8 mouse cellular contexts compared by ENCODE assay signal in the genomic region with DNA sequence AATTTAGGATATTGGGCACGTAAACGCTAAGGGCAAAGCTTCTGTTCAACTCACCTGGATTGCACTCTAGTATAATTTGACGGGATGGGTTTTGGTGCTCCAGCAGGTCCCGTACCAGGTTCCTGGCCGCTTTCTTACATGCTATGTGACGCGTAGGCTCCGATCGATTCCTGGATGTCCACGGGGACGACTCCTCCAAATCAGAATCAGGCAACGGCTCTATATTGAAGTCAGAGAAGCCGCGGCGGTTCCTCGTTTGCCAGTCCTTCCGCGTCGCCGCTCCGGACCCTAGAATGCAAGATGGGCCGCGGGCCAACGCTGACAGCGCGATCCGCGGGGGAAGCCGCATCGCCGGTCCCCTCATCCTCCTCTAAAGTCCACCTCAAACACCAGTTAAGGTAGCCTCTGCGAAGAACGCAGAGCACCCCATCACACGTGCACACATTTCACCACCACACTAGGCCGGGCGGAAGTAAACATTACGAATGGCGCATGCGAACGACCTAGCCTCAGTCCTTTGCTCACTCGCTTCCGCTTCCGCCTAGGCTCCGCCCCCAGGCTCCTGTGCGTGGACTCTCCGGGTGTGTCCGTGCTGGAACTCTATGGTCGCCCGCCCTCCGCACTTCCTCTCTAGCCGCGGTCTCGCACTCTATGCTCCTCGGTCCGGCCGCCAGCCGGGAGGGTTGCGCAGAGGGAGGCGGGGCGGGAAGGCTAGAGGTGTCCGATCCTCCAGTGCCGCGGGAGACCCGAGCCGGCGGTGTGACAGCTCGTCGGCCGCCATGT. TPM values are rescaled to one million over a fixed set of nuclear protein-coding genes. Genes with fewer than 3 reads are reported as not detected.
DNase-seq lines count a peak whose midpoint lies in the region; ATAC-seq and TF ChIP-seq lines count a peak whose summit lies in the region.
"Not testable (repeated sequence)": the region's sequence is repeated elsewhere in the genome, so short reads cannot be mapped to it uniquely, and the experiment has no call there.

Gene Tfb2m, minus strand, starts transcription at position 500 of the 783 bp plus-strand sequence.
Gene Cnst, plus strand, starts transcription at position 603 of the 783 bp plus-strand sequence.

- peak within 1 kb of the TSS; percentile 92 for H3K27ac ChIP-seq in forebrain, embryonic 10.5 days
- peak within 1 kb of the TSS; percentile 96 for H3K27ac ChIP-seq in heart, embryonic 15.5 days
- peak within 1 kb of the TSS; percentile 76 for H3K27ac ChIP-seq in liver, embryonic 14.5 days
- H3K27ac ChIP-seq in neural tube, embryonic 11.5 days (ENCODE audit: low read depth, low read length), result peak within 1 kb of the TSS; percentile 84
- H3K27ac ChIP-seq in stomach, postnatal 0 days (replicated peaks), result peak within 1 kb of the TSS; percentile 92

- TF ChIP-seq EP300 in liver, embryonic 14.5 days (IDR thresholded peaks at IDR 0.05; ENCODE audit: low read depth); stomach, postnatal 0 days (optimal IDR thresholded peaks at IDR 0.05): not testable (repeated sequence)

- ATAC-seq in CD4-positive, CD25-positive, alpha-beta regulatory T cell, adult 4 months, result peak; percentile 90
- ATAC-seq in heart, embryonic 15.5 days (replicated peaks; ENCODE audit: insufficient number of reproducible peaks, insufficient read depth, low FRiP score, low read depth), result peak; percentile 98
- ATAC-seq in liver, embryonic 14.5 days (ENCODE audit: insufficient read depth), result peak; percentile 100
- ATAC-seq in neural tube, embryonic 11.5 days (ENCODE audit: insufficient read depth, low FRiP score, low TSS enrichment), result peak; percentile 99
- ATAC-seq in stomach, postnatal 0 days (ENCODE audit: low FRiP score, low TSS enrichment), result peak; percentile 99

- not testable (repeated sequence) for H3K36me3 ChIP-seq in forebrain, embryonic 10.5 days (replicated peaks); heart, embryonic 15.5 days; liver, embryonic 14.5 days (replicated peaks; ENCODE audit: control insufficient read depth, insufficient read depth, low read depth); neural tube, embryonic 11.5 days (ENCODE audit: control insufficient read depth, insufficient read depth, low read length); stomach, postnatal 0 days (ENCODE audit: control insufficient read depth, insufficient read depth, low read length)

- H3K4me3 ChIP-seq in forebrain, embryonic 10.5 days, result peak within 1 kb of the TSS; percentile 88
- H3K4me3 ChIP-seq in heart, embryonic 15.5 days, result peak within 1 kb of the TSS; percentile 83
- peak within 1 kb of the TSS; percentile 83 to 90 for H3K4me3 ChIP-seq in liver, embryonic 14.5 days (ENCODE audit: insufficient read depth in 1 of 2, low read depth in 2 of 2, low read length in 2 of 2)
- H3K4me3 ChIP-seq in neural tube, embryonic 11.5 days (ENCODE audit: low read depth, low read length), result peak within 1 kb of the TSS; percentile 72
- peak within 1 kb of the TSS; percentile 82 for H3K4me3 ChIP-seq in stomach, postnatal 0 days (ENCODE audit: low read depth, low read length)

- H3K27me3 ChIP-seq in forebrain, embryonic 10.5 days (ENCODE audit: poor library complexity, severe bottlenecking); heart, embryonic 15.5 days; liver, embryonic 14.5 days (ENCODE audit: control insufficient read depth, insufficient read depth, low read length); neural tube, embryonic 11.5 days (ENCODE audit: control insufficient read depth, insufficient read depth, low read length); stomach, postnatal 0 days (ENCODE audit: control insufficient read depth, insufficient read depth, low read length): not testable (repeated sequence)

- peak within 1 kb of the TSS; percentile 81 for H3K9ac ChIP-seq in heart, embryonic 15.5 days
- H3K9ac ChIP-seq in liver, embryonic 14.5 days (replicated peaks), result peak within 1 kb of the TSS; percentile 82
- H3K9ac ChIP-seq in neural tube, embryonic 11.5 days (ENCODE audit: low read length), result peak within 1 kb of the TSS; percentile 66
- peak within 1 kb of the TSS; percentile 84 for H3K9ac ChIP-seq in stomach, postnatal 0 days (ENCODE audit: low read length)

- WGBS in forebrain, embryonic 10.5 days, result under 1% methylated on average over 69 of the region's 69 CpGs
- WGBS in heart, embryonic 15.5 days, result under 1% methylated on average over 69 of the region's 69 CpGs
- under 1% methylated on average over 69 of the region's 69 CpGs for WGBS in liver, embryonic 14.5 days (ENCODE audit: insufficient replicate concordance)
- WGBS in neural tube, embryonic 11.5 days, result under 1% methylated on average over 69 of the region's 69 CpGs
- WGBS in stomach, postnatal 0 days, result under 1% methylated on average over 66 of the region's 69 CpGs

- H3K4me2 ChIP-seq in heart, embryonic 15.5 days, result peak within 1 kb of the TSS; percentile 81
- peak within 1 kb of the TSS; percentile 87 for H3K4me2 ChIP-seq in liver, embryonic 14.5 days (ENCODE audit: low read depth)
- H3K4me2 ChIP-seq in neural tube, embryonic 11.5 days (ENCODE audit: low read depth), result peak within 1 kb of the TSS; percentile 80
- H3K4me2 ChIP-seq in stomach, postnatal 0 days (replicated peaks; ENCODE audit: low read depth), result peak within 1 kb of the TSS; percentile 69

- peak; percentile 92 for DNase-seq in c-Kit-negative CD71-positive TER-119-positive erythroid progenitor cells, embryonic 14.5 days (ENCODE audit: low read depth, low spot score)
- peak; percentile 98 for DNase-seq in forebrain, embryonic 10.5 days (ENCODE audit: extremely low spot score, low spot score)
- DNase-seq in kidney, postnatal 25 days, result peak; percentile 99
- DNase-seq in liver, embryonic 14.5 days (ENCODE audit: low read depth in 3 of 3, low spot score in 3 of 3), result peak; percentile 97 to 98 (median 98)
- DNase-seq in neural tube, embryonic 11.5 days (ENCODE audit: low spot score), result peak; percentile 99
- peak; percentile 98 for DNase-seq in stomach, postnatal 0 days (ENCODE audit: low spot score)

- not testable (repeated sequence) for TF ChIP-seq CTCF in liver, embryonic 14.5 days (IDR thresholded peaks at IDR 0.05; ENCODE audit: low read depth); stomach, postnatal 0 days (IDR thresholded peaks at IDR 0.05; ENCODE audit: low read depth)

- not testable (repeated sequence) for H3K9me3 ChIP-seq in forebrain, embryonic 10.5 days; heart, embryonic 15.5 days (replicated peaks); liver, embryonic 14.5 days (ENCODE audit: control insufficient read depth, low read length); neural tube, embryonic 11.5 days (ENCODE audit: control insufficient read depth, low read length); stomach, postnatal 0 days (ENCODE audit: control insufficient read depth, low read length)

- H3K4me1 ChIP-seq in forebrain, embryonic 10.5 days, result peaks cover 29% of the 10 kb centered on the region
- peaks cover 22% of the 10 kb centered on the region for H3K4me1 ChIP-seq in heart, embryonic 15.5 days (replicated peaks)
- H3K4me1 ChIP-seq in liver, embryonic 14.5 days (replicated peaks; ENCODE audit: control insufficient read depth in 2 of 2, insufficient read depth in 2 of 2, low read length in 1 of 2), result peaks cover 22 to 27% of the 10 kb centered on the region in 2 experiments
- not testable (repeated sequence) for H3K4me1 ChIP-seq in neural tube, embryonic 11.5 days (ENCODE audit: control insufficient read depth, insufficient read depth, low read length); stomach, postnatal 0 days (replicated peaks; ENCODE audit: control insufficient read depth, insufficient read depth)

RNA-seq across cellular contexts. Expression of gene Tfb2m, which starts in this region (rescaled TPM):
- polyA plus RNA-seq in CD4-positive, CD25-positive, alpha-beta regulatory T cell, adult 4 months (2017; shearing (Covaris generic)), result 10 to 100 TPM; 29.1 to 33.3 TPM
- 22.9 and 27.2 TPM in 2 replicates for polyA plus RNA-seq in forebrain, embryonic 10.5 days (2016; fragmentation: Nextera tagmentation; extraction: Ambion mirVana)
- polyA plus RNA-seq in heart, embryonic 15.5 days (2015; fragmentation: Nextera tagmentation; extraction: Ambion mirVana), result 19.8 and 27.9 TPM in 2 replicates
- 4.0 and 6.5 TPM in 2 replicates for polyA plus RNA-seq in liver, embryonic 14.5 days (2012; rRNA removed)
- 7.8 and 9.4 TPM in 2 replicates for polyA plus RNA-seq in liver, embryonic 14.5 days (2014; fragmentation: Nextera tagmentation; extraction: Ambion mirVana)
- polyA plus RNA-seq in neural tube, embryonic 11.5 days (2014; fragmentation: Nextera tagmentation; extraction: Ambion mirVana), result 27.9 and 29.7 TPM in 2 replicates
- polyA plus RNA-seq in stomach, postnatal 0 days (2015; fragmentation: Nextera tagmentation; extraction: Ambion mirVana), result 28.7 and 31.6 TPM in 2 replicates

RNA-seq across cellular contexts. Expression of gene Cnst, which starts in this region (rescaled TPM):
- 10 to 100 TPM; 15.5 to 22.3 TPM for polyA plus RNA-seq in CD4-positive, CD25-positive, alpha-beta regulatory T cell, adult 4 months (2017; shearing (Covaris generic))
- polyA plus RNA-seq in forebrain, embryonic 10.5 days (2016; fragmentation: Nextera tagmentation; extraction: Ambion mirVana), result 17.4 and 18.5 TPM in 2 replicates
- polyA plus RNA-seq in heart, embryonic 15.5 days (2015; fragmentation: Nextera tagmentation; extraction: Ambion mirVana), result 16.6 and 18.3 TPM in 2 replicates
- polyA plus RNA-seq in liver, embryonic 14.5 days (2012; rRNA removed), result 7.5 and 9.5 TPM in 2 replicates
- polyA plus RNA-seq in liver, embryonic 14.5 days (2014; fragmentation: Nextera tagmentation; extraction: Ambion mirVana), result 10.2 and 11.6 TPM in 2 replicates
- 31.7 and 33.5 TPM in 2 replicates for polyA plus RNA-seq in neural tube, embryonic 11.5 days (2014; fragmentation: Nextera tagmentation; extraction: Ambion mirVana)
- 8.8 and 9.9 TPM in 2 replicates for polyA plus RNA-seq in stomach, postnatal 0 days (2015; fragmentation: Nextera tagmentation; extraction: Ambion mirVana)

Comparison
In these comparisons a context has a peak if more than half of its experiments do, and no peak if none do; other contexts are left out.
1. Peak in every context shown above with its lines: DNase-seq, ATAC-seq, H3K4me3 ChIP-seq and H3K27ac ChIP-seq.